In the genomic region with DNA sequence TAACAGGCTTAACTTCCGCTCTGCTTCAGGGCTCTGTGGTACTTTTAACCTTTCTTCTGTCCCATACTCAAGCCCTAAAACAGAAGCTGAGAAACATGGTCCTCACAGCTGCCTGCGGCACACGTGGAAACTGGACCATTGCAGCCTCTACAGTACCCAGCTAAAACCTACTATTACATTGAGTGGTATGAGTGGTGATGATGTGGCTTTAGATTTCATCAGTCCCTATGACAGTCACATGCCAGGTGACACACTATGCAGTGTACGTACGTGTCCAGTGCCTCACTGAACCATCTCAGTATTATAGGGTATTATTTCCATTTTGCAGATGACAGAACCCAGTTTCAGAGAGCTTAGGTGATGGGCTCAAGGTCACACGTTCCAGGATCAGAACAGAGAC, we compare ENCODE assay signal across 28 mouse cellular contexts.
"Had no signal": no experiment of that assay in that cellular context is flagged by ENCODE, and none has a peak within 500 bp of the region (broad histone marks: within the 10 kb centered on the region; RNA-seq: fewer than 3 reads in every experiment).

No protein-coding gene starts in this region.

- H3K9ac ChIP-seq: limb, embryonic 12.5 days; limb, embryonic 13.5 days; limb, embryonic 15.5 days; liver, embryonic 12.5 days; liver, embryonic 13.5 days; liver, embryonic 14.5 days; liver, embryonic 15.5 days; liver, postnatal 0 days; lung, embryonic 14.5 days; lung, embryonic 15.5 days; midbrain, embryonic 12.5 days; midbrain, embryonic 13.5 days; midbrain, embryonic 15.5 days; neural tube, embryonic 12.5 days had no signal

- DNase-seq: left cerebral cortex, postnatal 4 days; liver; liver, embryonic 13.5 days; liver, postnatal 0 days; lung, adult 18-20 months; lung, embryonic 14.5 days; lung, postnatal 10 days; lung, postnatal 14 days; lung, postnatal 36 days; lung, postnatal 4 days; midbrain, embryonic 14.5 days had no signal

- H3K4me2 ChIP-seq: limb, embryonic 12.5 days; limb, embryonic 13.5 days; limb, embryonic 15.5 days; liver, embryonic 11.5 days; liver, embryonic 12.5 days; liver, embryonic 13.5 days; liver, embryonic 15.5 days; lung, embryonic 14.5 days; lung, embryonic 15.5 days; midbrain, embryonic 11.5 days; midbrain, embryonic 12.5 days; midbrain, embryonic 13.5 days; midbrain, embryonic 15.5 days; neural tube, embryonic 12.5 days had no signal

- H3K27ac ChIP-seq: left cerebral cortex, adult 2 months; limb, embryonic 10.5 days; limb, embryonic 12.5 days; limb, embryonic 13.5 days; limb, embryonic 15.5 days; liver, embryonic 12.5 days; liver, embryonic 13.5 days; liver, embryonic 14.5 days; liver, embryonic 15.5 days; lung, embryonic 15.5 days; midbrain, embryonic 10.5 days; midbrain, embryonic 12.5 days; midbrain, embryonic 13.5 days; midbrain, embryonic 15.5 days; neural tube, embryonic 12.5 days had no signal

- H3K4me3 ChIP-seq: left cerebral cortex, adult 2 months; limb, embryonic 10.5 days; limb, embryonic 12.5 days; limb, embryonic 13.5 days; limb, embryonic 15.5 days; liver, embryonic 12.5 days; liver, embryonic 13.5 days; liver, embryonic 15.5 days; lung, embryonic 15.5 days; midbrain, embryonic 10.5 days; midbrain, embryonic 12.5 days; midbrain, embryonic 13.5 days; midbrain, embryonic 15.5 days; neural tube, embryonic 12.5 days had no signal

- H3K4me1 ChIP-seq: limb, embryonic 12.5 days had no signal

- H3K27me3 ChIP-seq: limb, embryonic 12.5 days; limb, embryonic 13.5 days; limb, embryonic 15.5 days; liver, embryonic 12.5 days; liver, embryonic 13.5 days; liver, embryonic 15.5 days; lung, embryonic 15.5 days; megakaryocyte, embryonic 14.5 days; midbrain, embryonic 12.5 days; midbrain, embryonic 13.5 days; midbrain, embryonic 15.5 days; neural tube, embryonic 12.5 days had no signal
